Mouse (Mus musculus): Measurements from ENCODE around the gene Fbxo40.

- TF ChIP-seq CTCF (IDR thresholded peaks at IDR 0.05; ENCODE audit: borderline replicate concordance, extremely low read depth, insufficient read depth, insufficient read length): peak; percentile 34
- TF ChIP-seq POLR2A (IDR thresholded peaks at IDR 0.05; ENCODE audit: borderline replicate concordance, extremely low read depth, insufficient read depth, insufficient read length, poor library complexity, severe bottlenecking): no peak
Measured at GRCm38 (mm10) chr16:37010370-37010769, 20.1 kb upstream of the Fbxo40 start.
